Mouse (Mus musculus) hindbrain, embryonic 14.5 days (tissue): ENCODE results near the gene Gm9844. TPM values are rescaled to one million over a fixed set of nuclear protein-coding genes. Genes with fewer than 3 reads are reported as not detected.

Source experiments
- ATAC-seq: fragments of 200-750 bp; cut with Nextera tagmentation; 2 replicates; pipeline ENCODE4 v1.8.0; 2017; ENCODE audit warnings: moderate number of reproducible peaks, mild to moderate bottlenecking, moderate TSS enrichment, moderate library complexity; ENCODE audit not compliant: low FRiP score
- DNase-seq: peaks from one replicate; pipeline ENCODE4 v3.0.0-alpha.2; 2015; ENCODE audit warnings: low spot score
- H3K27ac ChIP-seq: fragments of 300-500 bp; sonication (generic); 2 replicates; pipeline ENCODE4 v1.5.1; 2014; ENCODE audit warnings: mild to moderate bottlenecking, moderate library complexity
- H3K27me3 ChIP-seq: fragments of 300-500 bp; sonication (generic); 2 replicates; pipeline ENCODE4 v1.6.1; 2014; ENCODE audit warnings: mild to moderate bottlenecking, low read length, mixed read lengths; ENCODE audit not compliant: control insufficient read depth, insufficient read depth
- H3K36me3 ChIP-seq: fragments of 300-500 bp; sonication (generic); replicated peaks from 2 replicates; pipeline ENCODE4 v1.6.1; 2014; ENCODE audit not compliant: control insufficient read depth, insufficient read depth
- H3K4me1 ChIP-seq: fragments of 300-500 bp; sonication (generic); replicated peaks from 2 replicates; pipeline ENCODE4 v1.6.1; 2014; ENCODE audit warnings: antibody characterized with exemption, low read length, mixed read lengths; ENCODE audit not compliant: control insufficient read depth, insufficient read depth
- H3K4me2 ChIP-seq: fragments of 300-500 bp; sonication (generic); replicated peaks from 2 replicates; pipeline ENCODE4 v1.6.1; 2014; ENCODE audit warnings: mild to moderate bottlenecking, moderate library complexity
- H3K4me3 ChIP-seq: fragments of 300-500 bp; sonication (generic); replicated peaks from 2 replicates; pipeline ENCODE4 v1.5.1; 2014; ENCODE audit warnings: mild to moderate bottlenecking, low read length
- H3K9ac ChIP-seq: fragments of 300-500 bp; sonication (generic); 2 replicates; pipeline ENCODE4 v1.6.1; 2014
- H3K9me3 ChIP-seq: fragments of 300-500 bp; sonication (generic); 2 replicates; pipeline ENCODE4 v1.6.1; 2016; ENCODE audit warnings: low read length; ENCODE audit not compliant: control insufficient read depth
- WGBS: fragments of 180-500 bp; shearing (Covaris S2); extraction: QIAGEN DNeasy Blood & Tissue Kit; methylation state at CpG from one replicate; pipeline ENCODE4 v1.1.7; 2014; 5-methylcytosine and 5-hydroxymethylcytosine counted together
- polyA plus RNA-seq: library from polyadenylated mRNA; unstranded; fragments of >200 nt; fragmentation: Nextera tagmentation; extraction: Ambion mirVana; gene quantifications from 2 replicates; pipeline ENCODE4 v1.2.1, GENCODE M21; 2014

The Gm9844 gene
- polyA plus RNA-seq, 1 experiment from 2014 or later, result 37.5 TPM

DNA sequence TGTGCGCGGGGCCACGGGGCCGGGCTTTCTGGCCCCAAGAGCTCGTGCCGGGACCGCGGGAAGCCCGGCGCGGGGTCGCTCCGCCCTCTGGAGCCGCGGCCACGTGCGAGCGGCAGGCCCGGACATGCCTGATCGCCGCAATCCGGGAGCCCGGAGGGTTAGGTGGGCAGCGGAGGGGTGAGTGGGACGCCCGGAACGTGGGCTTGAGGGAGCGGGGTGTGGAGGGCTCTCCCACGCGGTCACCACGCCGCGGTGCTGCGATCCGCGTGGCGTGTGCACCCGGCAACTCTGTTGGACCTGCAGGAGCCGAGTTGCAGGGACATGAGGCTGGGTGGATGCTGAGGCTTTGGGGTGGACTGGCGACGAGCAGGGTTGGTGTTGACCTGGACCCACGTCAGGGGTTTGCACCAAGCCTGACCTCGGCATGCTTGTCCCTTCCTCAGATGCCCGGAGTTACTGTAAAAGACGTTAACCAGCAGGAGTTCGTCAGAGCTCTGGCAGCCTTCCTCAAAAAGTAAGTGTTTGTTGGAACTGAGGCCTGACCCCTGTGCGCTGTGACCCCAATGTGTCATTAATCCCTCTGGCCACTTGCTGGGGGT, 22.8 kb downstream of the Gm9844 start:
- DNase-seq (no peak), ATAC-seq (peak; percentile 1; the same call in 1 of the 2 replicates)
- 0% methylated on average over 46 of the region's 47 CpGs for WGBS
- Histone ChIP-seq H3K27me3 (no peaks in the 10 kb centered on the region), H3K4me1 (peaks cover 17% of the 10 kb centered on the region), H3K9ac (peak overlapping the region; percentile 97), H3K9me3 (no peaks in the 10 kb centered on the region), H3K27ac (peak overlapping the region; percentile 87), H3K4me2 (peak overlapping the region; percentile 92), H3K4me3 (peak overlapping the region; percentile 89), H3K36me3 (peaks cover 45% of the 10 kb centered on the region)

DNA sequence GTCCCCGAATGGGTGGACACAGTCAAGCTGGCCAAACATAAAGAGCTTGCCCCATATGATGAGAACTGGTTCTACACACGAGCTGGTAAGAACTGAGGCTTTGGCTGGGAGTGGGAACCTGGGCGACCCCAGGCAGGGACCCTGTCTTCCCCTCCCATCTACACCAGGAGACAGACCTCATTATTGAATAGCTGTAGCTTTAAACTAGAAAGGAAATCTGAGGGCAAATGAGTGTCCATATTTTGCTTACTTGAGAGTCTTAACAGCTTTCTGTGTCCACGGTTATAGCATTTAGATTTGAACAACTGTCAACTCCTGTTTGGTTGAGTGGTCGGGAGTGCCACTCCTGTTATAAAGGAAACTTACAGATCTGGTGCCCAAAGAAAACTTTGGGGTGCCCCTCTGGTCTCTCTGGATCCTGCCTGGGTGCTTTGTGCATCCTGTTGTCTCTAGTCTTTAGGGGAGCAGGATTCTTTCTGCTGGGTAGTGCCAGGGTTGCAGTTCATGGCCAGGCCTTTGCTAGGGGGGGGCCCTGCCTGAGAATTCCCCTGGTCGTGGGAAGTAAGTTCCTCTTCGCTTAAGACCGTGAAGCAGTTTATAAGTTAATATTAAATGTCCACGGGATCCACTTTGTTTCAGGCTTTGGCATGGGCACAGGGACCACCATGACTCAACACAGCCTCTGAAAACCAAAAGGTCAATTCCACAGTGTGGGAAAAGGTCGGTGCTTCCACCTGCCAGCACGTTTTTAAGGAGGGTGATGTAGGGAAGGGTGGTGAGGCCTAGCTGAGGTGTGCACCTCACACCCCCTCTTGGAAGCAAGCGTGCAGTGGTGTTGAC, 23.7 kb downstream of the Gm9844 start:
- peak overlapping the region; percentile 92 for H3K4me2 ChIP-seq
- peak overlapping the region; percentile 97 for H3K9ac ChIP-seq
- H3K36me3 ChIP-seq, result peaks cover 54% of the 10 kb centered on the region
- 48% methylated on average over 12 of the region's 12 CpGs for WGBS
- H3K9me3 ChIP-seq, result no peaks in the 10 kb centered on the region
- peaks cover 17% of the 10 kb centered on the region for H3K4me1 ChIP-seq
- no peaks in the 10 kb centered on the region for H3K27me3 ChIP-seq
- ATAC-seq, result no peak
- DNase-seq, result no peak
- H3K4me3 ChIP-seq, result peak overlapping the region; percentile 89
- no peak overlapping the region for H3K27ac ChIP-seq

DNA sequence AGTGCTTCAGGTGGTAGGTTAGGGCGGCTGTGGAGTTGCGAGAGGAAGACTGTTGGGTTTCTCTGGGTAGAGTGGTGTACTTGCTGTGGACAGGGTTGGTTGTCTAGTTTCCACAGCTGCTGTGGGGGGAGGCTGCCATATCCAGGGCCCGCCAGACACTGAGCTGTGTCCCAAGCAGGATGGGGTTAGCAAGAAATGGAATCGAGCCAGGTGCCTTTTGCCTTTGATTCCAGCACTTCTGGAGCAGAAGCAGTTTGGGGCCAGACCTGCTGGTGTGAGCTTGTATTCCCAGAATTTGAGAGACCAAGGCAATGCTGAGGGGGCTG, 24.3 kb downstream of the Gm9844 start:
- H3K9me3 ChIP-seq, result no peaks in the 10 kb centered on the region
- peaks cover 17% of the 10 kb centered on the region for H3K4me1 ChIP-seq
- H3K4me2 ChIP-seq, result peak overlapping the region; percentile 92
- H3K9ac ChIP-seq, result peak overlapping the region; percentile 97
- H3K4me3 ChIP-seq, result peak overlapping the region; percentile 89; the same call in 1 of the 2 replicates
- H3K27me3 ChIP-seq, result no peaks in the 10 kb centered on the region
- no peak for ATAC-seq
- H3K27ac ChIP-seq, result no peak overlapping the region
- DNase-seq, result no peak
- peaks cover 60% of the 10 kb centered on the region for H3K36me3 ChIP-seq
- WGBS, result 79% methylated on average over 4 of the region's 4 CpGs

DNA sequence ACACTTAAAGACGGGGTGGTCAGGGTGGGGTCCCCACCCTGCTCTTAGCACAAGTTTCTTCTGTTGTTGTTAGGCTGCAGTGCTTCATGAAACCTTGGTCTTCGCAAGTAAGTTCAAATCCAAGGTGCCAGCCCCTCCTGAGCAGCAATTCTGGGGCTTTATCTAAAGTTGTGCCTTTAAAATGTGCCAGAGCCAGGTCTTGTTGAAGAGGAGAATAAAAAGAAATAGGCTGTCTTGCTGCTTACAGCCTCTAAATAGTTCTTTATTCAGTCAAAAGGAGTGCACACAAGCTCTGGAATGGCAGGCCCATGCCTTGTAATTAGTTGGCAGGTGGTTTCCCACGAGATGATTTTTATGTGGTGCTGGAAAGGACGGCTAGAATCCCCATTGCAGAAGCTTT, 25.1 kb downstream of the Gm9844 start:
- Histone ChIP-seq H3K4me1 (peaks cover 17% of the 10 kb centered on the region), H3K27me3 (no peaks in the 10 kb centered on the region), H3K27ac (no peak overlapping the region), H3K9me3 (no peaks in the 10 kb centered on the region), H3K4me2 (no peak overlapping the region), H3K9ac (peak overlapping the region; percentile 97), H3K36me3 (peaks cover 61% of the 10 kb centered on the region), H3K4me3 (no peak overlapping the region)
- ATAC-seq, result no peak
- DNase-seq, result no peak
- WGBS, result 81% methylated on average over 4 of the region's 4 CpGs

DNA sequence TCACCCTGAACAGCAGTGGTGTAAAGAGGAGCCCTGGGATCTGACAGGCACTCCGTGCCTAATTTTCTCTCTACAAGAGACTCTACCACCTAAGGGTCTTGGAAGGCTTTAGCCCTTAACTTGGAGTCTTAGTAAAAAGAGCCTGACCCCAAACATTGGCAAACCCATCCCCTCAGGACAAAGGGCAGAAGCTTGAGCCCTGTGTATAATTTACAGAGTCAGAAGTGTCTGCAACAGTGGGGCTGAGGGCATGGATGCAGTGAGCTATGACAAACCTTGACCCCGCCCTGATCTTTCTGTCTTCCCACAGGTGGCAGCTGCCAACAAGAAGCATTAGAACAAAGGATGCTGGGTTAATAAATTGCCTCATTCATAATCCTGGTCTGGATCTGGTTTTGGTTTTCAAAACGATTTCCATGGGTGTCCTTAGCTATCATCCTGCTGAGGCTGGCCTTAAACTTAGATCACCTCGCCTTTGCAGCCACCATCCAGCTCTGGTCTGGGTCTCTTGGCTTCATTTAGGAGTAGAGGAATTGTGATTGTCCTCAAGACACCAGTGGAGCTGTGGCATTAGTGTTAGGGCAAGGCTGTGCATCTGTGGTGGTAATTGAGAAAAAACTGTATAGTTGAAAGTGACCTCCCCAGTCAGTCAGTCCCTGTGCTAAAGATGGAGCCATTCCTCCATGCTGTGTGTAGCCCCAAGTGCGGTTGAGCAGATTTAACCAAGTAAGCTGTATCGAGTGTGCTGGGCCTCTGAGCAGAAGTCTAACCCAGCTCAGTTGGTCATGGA, 27.6 kb downstream of the Gm9844 start:
- no peaks in the 10 kb centered on the region for H3K27me3 ChIP-seq
- no peak overlapping the region for H3K27ac ChIP-seq
- H3K36me3 ChIP-seq, result peaks cover 65% of the 10 kb centered on the region
- peaks cover 17% of the 10 kb centered on the region for H3K4me1 ChIP-seq
- no peak overlapping the region for H3K9ac ChIP-seq
- no peak overlapping the region for H3K4me2 ChIP-seq
- peak; percentile 21; the same call in 1 of the 2 replicates for ATAC-seq
- WGBS, result 82% methylated on average over 6 of the region's 6 CpGs
- no peak for DNase-seq
- no peak overlapping the region for H3K4me3 ChIP-seq
- no peaks in the 10 kb centered on the region for H3K9me3 ChIP-seq

DNA sequence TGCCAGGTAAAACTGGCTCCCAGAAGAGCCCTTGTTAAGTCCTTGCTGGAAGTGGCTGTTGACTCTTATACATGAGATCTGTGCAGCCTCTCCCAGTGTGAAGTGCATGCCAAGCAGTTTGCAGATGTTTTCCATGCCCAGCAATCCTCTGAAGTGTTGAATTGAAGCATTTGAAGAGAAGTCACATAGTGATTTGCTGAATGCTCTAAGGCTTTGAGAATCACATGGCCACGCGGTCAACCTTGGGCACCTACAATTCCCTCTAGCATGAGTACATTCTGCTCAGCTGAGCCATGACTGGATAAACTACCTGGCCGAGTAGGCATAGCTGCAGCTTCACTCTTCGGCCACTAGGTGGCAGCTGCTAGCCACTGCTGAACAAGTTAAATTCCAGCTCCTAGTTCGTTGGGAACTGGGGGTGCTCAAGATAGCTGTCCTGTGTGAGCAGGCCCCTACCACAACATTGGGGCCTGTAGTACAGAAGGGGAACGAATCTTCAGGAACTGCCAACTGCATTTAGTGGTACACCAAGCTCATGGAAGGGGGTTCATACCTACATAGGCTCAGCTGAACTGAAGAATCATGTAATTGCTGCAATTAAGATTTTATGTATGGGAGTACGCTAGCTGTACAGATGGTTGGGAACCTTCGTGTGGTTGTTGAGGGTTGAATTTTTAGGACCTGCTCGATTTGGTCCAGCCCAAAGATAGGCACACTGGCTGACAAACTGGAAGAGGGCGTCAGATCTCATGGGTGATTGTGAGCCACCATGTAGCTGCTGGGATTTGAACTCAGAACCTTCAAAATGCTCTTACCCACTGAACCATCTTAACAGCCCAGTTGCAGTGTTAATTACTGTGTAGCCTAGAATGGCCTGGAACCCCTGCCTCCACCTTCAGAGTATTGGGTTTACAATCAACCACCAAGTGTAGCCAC, 28.5 kb downstream of the Gm9844 start:
- no peaks in the 10 kb centered on the region for H3K27me3 ChIP-seq
- ATAC-seq, result peak; percentile 62
- DNase-seq, result peak; percentile 93
- no peaks in the 10 kb centered on the region for H3K9me3 ChIP-seq
- WGBS, result 35% methylated on average over 10 of the region's 10 CpGs
- peaks cover 13% of the 10 kb centered on the region for H3K4me1 ChIP-seq
- no peak overlapping the region for H3K4me2 ChIP-seq
- no peak overlapping the region for H3K9ac ChIP-seq
- peaks cover 63% of the 10 kb centered on the region for H3K36me3 ChIP-seq
- no peak overlapping the region for H3K4me3 ChIP-seq
- no peak overlapping the region for H3K27ac ChIP-seq

DNA sequence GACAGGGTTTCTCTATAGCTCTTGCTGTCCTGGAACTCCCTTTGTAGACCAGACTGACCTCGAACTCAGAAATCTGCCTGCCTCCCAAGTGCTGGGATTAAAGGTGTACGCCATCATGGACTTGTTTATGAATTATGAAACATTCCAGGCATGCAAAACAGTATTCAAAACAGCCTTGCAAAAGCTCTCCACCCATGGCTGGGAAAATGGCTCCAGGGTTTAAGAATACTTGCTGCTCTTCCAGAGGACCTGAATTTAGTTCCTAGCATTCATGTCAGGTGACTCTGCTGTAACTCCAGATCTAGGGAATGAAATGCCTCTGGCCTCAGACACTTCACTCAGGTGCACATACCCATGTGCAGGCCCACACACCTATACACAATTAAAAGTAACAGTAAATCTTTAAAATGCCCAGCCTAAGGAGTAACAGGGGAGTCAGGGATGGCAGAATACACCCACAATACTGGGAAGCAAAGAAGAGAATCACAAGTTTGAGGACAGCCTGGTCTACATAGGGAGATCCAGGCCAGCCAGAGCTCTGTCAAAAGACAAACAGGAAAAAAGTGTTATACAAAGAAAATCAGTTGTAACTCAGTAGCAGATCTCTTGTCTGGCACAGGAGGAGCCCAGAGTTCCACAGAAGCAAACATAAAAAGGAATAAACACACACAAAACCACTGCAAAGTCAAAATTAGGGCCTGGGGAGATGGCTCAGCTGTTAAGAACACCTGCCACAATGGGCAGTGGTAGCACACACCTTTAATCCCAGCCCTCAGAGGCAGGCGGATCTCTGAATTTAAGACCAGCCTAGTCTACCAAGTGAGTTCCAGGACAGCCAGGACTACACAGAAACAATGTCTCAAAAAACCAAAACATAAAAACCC, 29.5 kb downstream of the Gm9844 start:
- Histone ChIP-seq H3K4me2 (no peak overlapping the region), H3K36me3 (peaks cover 53% of the 10 kb centered on the region), H3K4me1 (peaks cover 4% of the 10 kb centered on the region), H3K27ac (no peak overlapping the region), H3K9ac (no peak overlapping the region), H3K9me3 (no peaks in the 10 kb centered on the region), H3K27me3 (no peaks in the 10 kb centered on the region), H3K4me3 (no peak overlapping the region)
- ATAC-seq (no peak), DNase-seq (no peak)
- 81% methylated on average over 3 of the region's 3 CpGs for WGBS

DNA sequence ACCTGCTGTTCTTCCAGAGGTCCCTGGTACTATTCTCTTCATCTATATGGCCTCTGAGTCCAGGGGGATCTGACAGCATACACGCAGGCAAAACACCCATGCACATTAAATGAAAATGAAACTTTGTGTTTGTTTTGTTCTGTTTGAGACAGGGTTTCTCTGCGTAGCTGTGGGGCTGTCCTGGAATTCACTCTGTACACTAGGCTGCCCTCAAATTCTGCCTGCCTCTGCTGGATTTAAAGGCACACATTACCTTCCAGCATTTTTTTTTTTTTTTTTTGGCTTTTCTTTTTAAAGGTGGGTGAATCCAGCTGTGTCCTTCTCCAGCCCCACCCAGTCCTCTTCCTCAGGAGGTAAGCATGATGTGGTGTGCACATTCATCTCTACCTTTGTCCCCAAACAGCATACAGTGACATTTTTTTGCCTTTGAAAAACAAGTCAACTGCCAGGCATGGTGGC, 30.1 kb downstream of the Gm9844 start:
- 80% methylated on average over 2 of the region's 2 CpGs for WGBS
- ATAC-seq (no peak), DNase-seq (no peak)
- H3K4me1 ChIP-seq, result no peaks in the 10 kb centered on the region
- H3K4me2 ChIP-seq, result no peak overlapping the region
- H3K9me3 ChIP-seq, result no peaks in the 10 kb centered on the region
- no peak overlapping the region for H3K27ac ChIP-seq
- H3K4me3 ChIP-seq, result no peak overlapping the region
- H3K36me3 ChIP-seq, result peaks cover 47% of the 10 kb centered on the region
- H3K9ac ChIP-seq, result no peak overlapping the region
- no peaks in the 10 kb centered on the region for H3K27me3 ChIP-seq
